Mouse (Mus musculus) E14TG2a.4 (cell line): ENCODE results near the gene Angel2.

ENCODE experiments used
- CTCF ChIP-seq: conservative IDR thresholded peaks from 2 replicates; pipeline ENCODE4 v1.5.1; 2014; ENCODE audit warnings: low read length
- NANOG ChIP-seq: IDR thresholded peaks from 2 replicates; pipeline ENCODE4 v1.6.1; 2014; ENCODE audit warnings: borderline replicate concordance, low read length, mixed read lengths
- POU5F1 ChIP-seq: IDR thresholded peaks from 2 replicates; pipeline ENCODE4 v1.6.1; 2014; ENCODE audit warnings: low read length, borderline replicate concordance

- TF ChIP-seq CTCF (no peak), NANOG (no peak), POU5F1 (no peak)
Observed at GRCm38 (mm10) chr1:190875751-190876150, 49.2 kb upstream of the Angel2 start.
